Mouse (Mus musculus): Measurements from ENCODE around the gene Abcg8. TPM values are rescaled to one million over a fixed set of nuclear protein-coding genes. Genes with fewer than 3 reads are reported as not detected.

The Abcg8 gene
- total and polyA plus RNA-seq, 3 experiments = 0.04 TPM; not detected in 2

DNA sequence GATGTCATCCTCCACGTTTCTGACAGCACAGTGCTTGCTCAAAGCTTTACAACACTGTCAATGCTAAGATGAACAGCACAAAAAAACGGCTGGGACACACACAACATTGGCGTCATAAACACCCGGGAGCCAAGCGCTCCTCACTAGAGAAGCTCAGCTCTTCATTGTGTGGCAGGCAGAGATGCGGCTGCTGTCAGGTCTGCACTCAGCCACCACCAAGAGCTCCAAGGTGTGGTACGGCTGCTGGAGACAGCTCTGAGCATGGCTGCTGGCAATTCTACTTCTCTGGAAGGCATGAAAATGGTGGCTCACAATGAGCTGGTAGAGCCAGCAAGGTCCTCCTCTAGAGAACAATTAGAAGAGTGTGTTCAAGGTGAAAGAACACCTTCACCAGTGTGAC lies 32.7 kb downstream of the Abcg8 start:
- TF ChIP-seq RCOR1 (conservative IDR thresholded peaks at IDR 0.05; ENCODE audit: low read depth, low read length) = no peak
- DNase-seq (ENCODE audit: extremely low read depth) = no peak
- peaks cover 0 to 7% of the 10 kb centered on the region in 2 experiments; a peak in 1 of 4 replicates for H3K4me1 ChIP-seq (ENCODE audit: control insufficient read depth in 1 of 2, insufficient read depth in 2 of 2)
- H3K9me3 ChIP-seq (replicated peaks; ENCODE audit: low read length) = no peaks in the 10 kb centered on the region
- H3K79me2 ChIP-seq (replicated peaks; ENCODE audit: control insufficient read depth, extremely low read depth, insufficient read depth, poor library complexity, severe bottlenecking) = no peaks in the 10 kb centered on the region
- H3K27me3 ChIP-seq (replicated peaks) = no peaks in the 10 kb centered on the region
- H3K9ac ChIP-seq (ENCODE audit: insufficient read depth, low read depth) = no peak overlapping the region
- no peak overlapping the region for H3K4me2 ChIP-seq (ENCODE audit: insufficient read depth, low read depth, poor library complexity, severe bottlenecking)
- H3K27ac ChIP-seq (ENCODE audit: insufficient read depth, low read depth) = no peak overlapping the region
- in situ Hi-C loops (cut with MboI; ENCODE audit: low pct_ligation_motif_present, low pct_unique_long_range_greater_than_20kb, low sequenced_read_pairs) (no loop called here), dilution Hi-C loops (cut with MboI; ENCODE audit: extremely low pct_ligation_motif_present, extremely low pct_unique_long_range_greater_than_20kb, low sequenced_read_pairs) (no loop called here)
- peaks cover 50 to 85% of the 10 kb centered on the region in 2 experiments for H3K36me3 ChIP-seq (replicated peaks in 1 of 2; ENCODE audit: control insufficient read depth in 1 of 2, insufficient read depth in 1 of 2, low read length in 1 of 2)
- H3K4me3 ChIP-seq (replicated peaks in 1 of 3; ENCODE audit: low read depth in 2 of 3, low read length in 2 of 3, poor library complexity in 1 of 3) = no peak overlapping the region

DNA sequence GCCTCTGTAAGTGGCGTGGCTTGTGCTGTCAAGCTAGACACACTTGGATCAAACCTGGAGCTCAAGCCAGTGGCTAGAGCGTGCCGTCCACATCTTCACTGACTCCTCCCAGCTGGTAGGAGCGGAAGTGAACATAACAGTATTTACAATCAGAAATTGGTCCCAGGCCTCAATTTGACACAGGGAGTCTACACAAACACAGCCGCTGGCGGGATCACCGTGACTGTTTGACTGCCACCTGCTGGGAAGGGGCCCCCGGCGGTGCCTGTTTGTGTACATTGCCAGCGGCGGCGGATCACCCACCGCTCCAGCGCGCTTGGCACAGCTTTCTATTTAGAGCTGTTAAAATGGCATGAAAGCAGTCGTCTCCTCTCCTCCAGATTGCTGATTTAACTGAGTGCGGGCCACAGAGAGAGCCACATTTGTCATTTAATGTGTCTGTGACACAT lies 33.3 kb downstream of the Abcg8 start:
- no peak overlapping the region for H3K27ac ChIP-seq (ENCODE audit: insufficient read depth, low read depth)
- H3K4me2 ChIP-seq (ENCODE audit: insufficient read depth, low read depth, poor library complexity, severe bottlenecking) = no peak overlapping the region
- dilution Hi-C loops (cut with MboI; ENCODE audit: extremely low pct_ligation_motif_present, extremely low pct_unique_long_range_greater_than_20kb, low sequenced_read_pairs) = no loop called here
- H3K36me3 ChIP-seq (replicated peaks in 1 of 2; ENCODE audit: control insufficient read depth in 1 of 2, insufficient read depth in 1 of 2, low read length in 1 of 2) = peaks cover 46 to 82% of the 10 kb centered on the region in 2 experiments
- H3K4me3 ChIP-seq (replicated peaks in 1 of 3; ENCODE audit: low read depth in 2 of 3, low read length in 2 of 3, poor library complexity in 1 of 3) = no peak overlapping the region
- no peaks in the 10 kb centered on the region for H3K9me3 ChIP-seq (replicated peaks; ENCODE audit: low read length)
- DNase-seq (ENCODE audit: extremely low read depth) = no peak
- H3K4me1 ChIP-seq (ENCODE audit: control insufficient read depth in 1 of 2, insufficient read depth in 2 of 2) = peaks cover 0 to 1% of the 10 kb centered on the region in 2 experiments; a peak in 1 of 4 replicates
- in situ Hi-C loops (cut with MboI; ENCODE audit: low pct_ligation_motif_present, low pct_unique_long_range_greater_than_20kb, low sequenced_read_pairs) = no loop called here
- H3K79me2 ChIP-seq (replicated peaks; ENCODE audit: control insufficient read depth, extremely low read depth, insufficient read depth, poor library complexity, severe bottlenecking) = no peaks in the 10 kb centered on the region
- no peak overlapping the region for H3K9ac ChIP-seq (ENCODE audit: insufficient read depth, low read depth)
- no peaks in the 10 kb centered on the region for H3K27me3 ChIP-seq (replicated peaks)
- TF ChIP-seq RAD21 (IDR thresholded peaks at IDR 0.05; ENCODE audit: low read depth, low read length) = no peak
- no peak for TF ChIP-seq ZKSCAN1 (IDR thresholded peaks at IDR 0.05; ENCODE audit: borderline replicate concordance, low read depth, low read length)

DNA sequence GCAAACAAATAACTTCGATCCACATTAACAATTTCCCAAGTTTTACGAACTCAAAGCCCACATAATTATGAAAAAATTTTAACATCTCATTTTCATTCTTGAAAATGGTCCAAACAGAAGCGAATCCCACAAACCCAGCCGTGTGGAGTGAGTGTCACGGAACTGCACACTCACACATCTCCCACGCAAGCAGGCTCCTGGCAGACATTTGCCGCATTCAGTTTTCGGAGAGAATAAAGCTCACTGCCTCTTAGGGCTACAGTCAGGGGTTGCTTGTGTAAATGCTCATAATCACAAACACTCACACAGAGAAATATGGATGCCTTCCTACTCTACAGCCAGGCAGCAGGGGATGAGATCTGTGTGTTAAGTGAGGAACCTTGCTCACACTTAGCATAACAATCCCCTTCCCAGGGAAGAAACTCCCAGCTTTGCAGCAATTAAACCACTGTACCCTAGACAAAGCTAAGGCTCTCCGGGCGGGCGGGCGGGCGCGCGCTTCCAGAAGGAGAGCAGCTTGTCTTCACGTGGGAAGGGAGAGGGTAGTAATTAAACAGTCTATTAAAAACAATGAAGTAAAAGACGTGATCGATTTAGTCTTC lies 37.6 kb downstream of the Abcg8 start:
- no peak overlapping the region for H3K4me2 ChIP-seq (ENCODE audit: insufficient read depth, low read depth, poor library complexity, severe bottlenecking)
- H3K79me2 ChIP-seq (replicated peaks; ENCODE audit: control insufficient read depth, extremely low read depth, insufficient read depth, poor library complexity, severe bottlenecking) = no peaks in the 10 kb centered on the region
- peaks cover 23 to 72% of the 10 kb centered on the region in 2 experiments for H3K36me3 ChIP-seq (replicated peaks in 1 of 2; ENCODE audit: control insufficient read depth in 1 of 2, insufficient read depth in 1 of 2, low read length in 1 of 2)
- dilution Hi-C loops (cut with MboI; ENCODE audit: extremely low pct_ligation_motif_present, extremely low pct_unique_long_range_greater_than_20kb, low sequenced_read_pairs) = no loop called here
- H3K27me3 ChIP-seq (replicated peaks) = no peaks in the 10 kb centered on the region
- TF ChIP-seq JUND (conservative IDR thresholded peaks at IDR 0.05; ENCODE audit: low read depth, low read length) (no peak), SIN3A (IDR thresholded peaks at IDR 0.05; ENCODE audit: low read length) (no peak), MAZ (IDR thresholded peaks at IDR 0.05; ENCODE audit: low read depth, low read length) (no peak), MAX (IDR thresholded peaks at IDR 0.05; ENCODE audit: low read length) (no peak), E2F4 (IDR thresholded peaks at IDR 0.05; ENCODE audit: insufficient replicate concordance, low read depth, low read length) (no peak), SMC3 (IDR thresholded peaks at IDR 0.05; ENCODE audit: low read depth, low read length) (no peak), ETS1 (conservative IDR thresholded peaks at IDR 0.05; ENCODE audit: low read depth, low read length) (no peak), EP300 (IDR thresholded peaks at IDR 0.05; ENCODE audit: low read length) (no peak), BHLHE40 (IDR thresholded peaks at IDR 0.05; ENCODE audit: low read depth, low read length) (no peak), TBP (conservative IDR thresholded peaks at IDR 0.05; ENCODE audit: low read depth, low read length) (no peak), MYC (IDR thresholded peaks at IDR 0.05; ENCODE audit: low read depth, low read length) (no peak), ZKSCAN1 (IDR thresholded peaks at IDR 0.05; ENCODE audit: borderline replicate concordance, low read depth, low read length) (no peak), NRF1 (IDR thresholded peaks at IDR 0.05; ENCODE audit: low read depth, low read length) (no peak), MXI1 (IDR thresholded peaks at IDR 0.05; ENCODE audit: low read depth, low read length) (no peak), PAX5 (IDR thresholded peaks at IDR 0.05; ENCODE audit: low read length) (no peak), RCOR1 (conservative IDR thresholded peaks at IDR 0.05; ENCODE audit: low read depth, low read length) (no peak), ZC3H11A (IDR thresholded peaks at IDR 0.05; ENCODE audit: low read depth, low read length) (no peak), MEF2A (IDR thresholded peaks at IDR 0.05; ENCODE audit: borderline replicate concordance, low read depth, low read length) (no peak), NELFE (IDR thresholded peaks at IDR 0.05; ENCODE audit: low read depth, low read length) (no peak), MAFK (IDR thresholded peaks at IDR 0.05; ENCODE audit: insufficient replicate concordance, low read length) (no peak)
- peaks cover 11 to 35% of the 10 kb centered on the region in 2 experiments for H3K4me1 ChIP-seq (ENCODE audit: control insufficient read depth in 1 of 2, insufficient read depth in 2 of 2)
- no peaks in the 10 kb centered on the region for H3K9me3 ChIP-seq (replicated peaks; ENCODE audit: low read length)
- DNase-seq (ENCODE audit: extremely low read depth) = no peak
- in situ Hi-C loops (cut with MboI; ENCODE audit: low pct_ligation_motif_present, low pct_unique_long_range_greater_than_20kb, low sequenced_read_pairs) = no loop called here
- no peak overlapping the region for H3K4me3 ChIP-seq (replicated peaks in 1 of 3; ENCODE audit: low read depth in 2 of 3, low read length in 2 of 3, poor library complexity in 1 of 3)
- no peak overlapping the region for H3K27ac ChIP-seq (ENCODE audit: insufficient read depth, low read depth)
- no peak overlapping the region for H3K9ac ChIP-seq (ENCODE audit: insufficient read depth, low read depth)
